Mouse (Mus musculus) kidney, adult 2 months (tissue): ENCODE measurements at regions not wholly inside any gene's neighbourhood (a gene's known extent, or its start where the extent isn't known, plus 50 kb on each side); places are given as distances from the start of the nearest gene placed in this dataset.

Source experiments
- CTCF ChIP-seq: fragments of 200-500 bp; conservative IDR thresholded peaks from 2 replicates; pipeline ENCODE4 v1.5.1; 2011; ENCODE audit warnings: low read depth, mild to moderate bottlenecking, control low read depth, low read length, moderate library complexity, mixed read lengths; ENCODE audit not compliant: insufficient read depth, insufficient read length
- POLR2A ChIP-seq: fragments of 200-500 bp; IDR thresholded peaks from one replicate; pipeline ENCODE4 v1.6.1; 2011; ENCODE audit warnings: low read depth, low read length, control low read depth

GRCm38 (mm10) chr13:31076541-31076940 is 102.5 kb downstream of the Gm5447 start:
- TF ChIP-seq POLR2A (no peak), CTCF (no peak)
